12 mouse cellular contexts compared by ENCODE assay signal in genomic region chr14:32381619-32382018, GRCm38 (mm10). TPM values are rescaled to one million over a fixed set of nuclear protein-coding genes. Genes with fewer than 3 reads are reported as not detected.
A peak's percentile ranks its signal among the peaks of the same experiment; 100 is the strongest.
DNase-seq lines count a peak whose midpoint lies in the region; ATAC-seq and TF ChIP-seq lines count a peak whose summit lies in the region.
"Had no signal": no experiment of that assay in that cellular context is flagged by ENCODE, and none has a peak within 500 bp of the region (broad histone marks: within the 10 kb centered on the region; RNA-seq: fewer than 3 reads in every experiment).

No protein-coding gene starts in this region.

- DNase-seq in heart, postnatal 0 days (ENCODE audit: low spot score) = peak; percentile 8
- no peak for DNase-seq in heart, adult 2 months
- DNase-seq in right cerebral cortex, postnatal 4 days = peak; percentile 20
- no peak for DNase-seq in right cerebral cortex, postnatal 25 days
- peak; percentile 36 for DNase-seq in forebrain, postnatal 0 days
- DNase-seq in frontal cortex, adult 2 months (ENCODE audit: extremely low spot score in 1 of 2, low spot score in 1 of 2) = no peak

- H3K79me2 ChIP-seq in heart, adult 2 months (replicated peaks; ENCODE audit: control insufficient read depth, insufficient read depth, low read length) = no peaks in the 10 kb centered on the region

- H3K4me3 ChIP-seq in heart, postnatal 0 days (ENCODE audit: low read depth, low read length) = no peak overlapping the region
- no peak overlapping the region for H3K4me3 ChIP-seq in heart, adult 2 months
- H3K4me3 ChIP-seq in forebrain, postnatal 0 days (ENCODE audit: low read depth, low read length) = no peak overlapping the region; the same call in 1 of the 2 replicates
- H3K4me3 ChIP-seq: stomach, embryonic 15.5 days had no signal

- H3K27me3 ChIP-seq in heart, postnatal 0 days (ENCODE audit: control insufficient read depth, insufficient read depth, low read length) = peaks cover 20% of the 10 kb centered on the region
- H3K27me3 ChIP-seq in heart, adult 2 months (ENCODE audit: control insufficient read depth, insufficient read depth, low read length) = no peaks in the 10 kb centered on the region
- peaks cover 14% of the 10 kb centered on the region; the same call in 1 of the 2 replicates for H3K27me3 ChIP-seq in forebrain, postnatal 0 days (ENCODE audit: insufficient read depth, low read length)

- peak overlapping the region; percentile 36 for H3K4me2 ChIP-seq in heart, postnatal 0 days (ENCODE audit: low read depth, low read length)
- peak overlapping the region; percentile 35 for H3K4me2 ChIP-seq in forebrain, postnatal 0 days (ENCODE audit: low read depth)
- H3K4me2 ChIP-seq: stomach, embryonic 15.5 days had no signal

- peak; percentile 71; the same call in 1 of the 2 replicates for ATAC-seq in heart, postnatal 0 days (ENCODE audit: insufficient read depth, low read depth)
- peak; percentile 23 for ATAC-seq in forebrain, postnatal 0 days
- ATAC-seq in erythroblast, adult 5-6 weeks (replicated peaks; ENCODE audit: low FRiP score, poor library complexity, severe bottlenecking) = no peak

- no peak for TF ChIP-seq CTCF in heart, postnatal 0 days (IDR thresholded peaks at IDR 0.05; ENCODE audit: low read depth)
- no peak for TF ChIP-seq CTCF in heart, adult 2 months (IDR thresholded peaks at IDR 0.05)
- TF ChIP-seq CTCF in forebrain, postnatal 0 days (IDR thresholded peaks at IDR 0.05; ENCODE audit: low read depth) = no peak

- intact Hi-C loops in heart, adult 2 months (cut with DNase I) = no loop called here

- no peak for TF ChIP-seq EP300 in heart, postnatal 0 days (IDR thresholded peaks at IDR 0.05; ENCODE audit: low read depth)
- no peak for TF ChIP-seq EP300 in heart, adult 2 months (IDR thresholded peaks at IDR 0.05; ENCODE audit: insufficient read depth, low read depth, low read length)

- TF ChIP-seq POLR2A in heart, adult 2 months (IDR thresholded peaks at IDR 0.05; ENCODE audit: insufficient read depth, low read depth, low read length) = no peak

- H3K27ac ChIP-seq in heart, postnatal 0 days (ENCODE audit: low read depth) = no peak overlapping the region
- H3K27ac ChIP-seq in heart, adult 2 months = no peak overlapping the region
- H3K27ac ChIP-seq in forebrain, postnatal 0 days (ENCODE audit: low read depth, low read length) = no peak overlapping the region
- H3K27ac ChIP-seq: stomach, embryonic 15.5 days had no signal

- 17% methylated on average over 15 of the region's 15 CpGs for WGBS in heart, postnatal 0 days
- 26% methylated on average over 15 of the region's 15 CpGs for WGBS in heart, adult 2 months
- 21% methylated on average over 15 of the region's 15 CpGs for WGBS in forebrain, postnatal 0 days

- H3K4me1 ChIP-seq in heart, postnatal 0 days (ENCODE audit: control insufficient read depth, insufficient read depth) = peaks cover 13% of the 10 kb centered on the region; the same call in 1 of the 2 replicates
- peaks cover 2% of the 10 kb centered on the region for H3K4me1 ChIP-seq in heart, adult 2 months (ENCODE audit: control insufficient read depth, insufficient read depth, low read length)
- H3K4me1 ChIP-seq in forebrain, postnatal 0 days (ENCODE audit: insufficient read depth) = no peaks in the 10 kb centered on the region
- H3K4me1 ChIP-seq: stomach, embryonic 15.5 days had no signal

- H3K9ac ChIP-seq in heart, postnatal 0 days (replicated peaks; ENCODE audit: low read depth, low read length) = no peak overlapping the region
- H3K9ac ChIP-seq in heart, adult 2 months (ENCODE audit: low read depth, low read length) = no peak overlapping the region
- no peak overlapping the region for H3K9ac ChIP-seq in forebrain, postnatal 0 days
- H3K9ac ChIP-seq: stomach, embryonic 15.5 days had no signal

- no peaks in the 10 kb centered on the region for H3K9me3 ChIP-seq in heart, postnatal 0 days (replicated peaks; ENCODE audit: control insufficient read depth, low read length)
- H3K9me3 ChIP-seq in forebrain, postnatal 0 days (ENCODE audit: low read length) = no peaks in the 10 kb centered on the region
- H3K9me3 ChIP-seq: stomach, embryonic 15.5 days had no signal

- H3K36me3 ChIP-seq in heart, postnatal 0 days (replicated peaks; ENCODE audit: control insufficient read depth, insufficient read depth, low read length) = no peaks in the 10 kb centered on the region
- H3K36me3 ChIP-seq in heart, adult 2 months (ENCODE audit: control insufficient read depth, insufficient read depth, low read length) = no peaks in the 10 kb centered on the region
- H3K36me3 ChIP-seq in forebrain, postnatal 0 days (ENCODE audit: insufficient read depth) = no peaks in the 10 kb centered on the region
- H3K36me3 ChIP-seq: stomach, embryonic 15.5 days had no signal

RNA-seq across cellular contexts. Expression of gene 1700024G13Rik, which starts 6.6 kb away (rescaled TPM):
- not detected in 2 replicates for total RNA-seq in heart, postnatal 0 days (2014; rRNA removed; ENCODE audit: low replicate concordance)
- polyA plus RNA-seq in heart, postnatal 0 days (2015; fragmentation: Nextera tagmentation; extraction: Ambion mirVana) = 0.27 TPM in 1 of 2 replicates, not detected in the other
- not detected for total RNA-seq in heart, adult 2 months (2021)
- polyA plus RNA-seq in heart, adult 2 months (2012; rRNA removed) = 0.53 TPM in 1 of 2 replicates, not detected in the other
- total RNA-seq in forebrain, postnatal 0 days (2014; rRNA removed) = 0.38 and 0.46 TPM in 2 replicates
- polyA plus RNA-seq in forebrain, postnatal 0 days (2015; fragmentation: Nextera tagmentation; extraction: Ambion mirVana) = 1.1 and 1.2 TPM in 2 replicates
- polyA plus RNA-seq in frontal cortex, adult 2 months (2012; rRNA removed) = not detected in 2 replicates
- total RNA-seq in erythroblast, adult 5-6 weeks (2015; ENCODE audit: low replicate concordance) = not detected in 2 replicates
- not detected in 2 replicates for total RNA-seq in erythroblast, adult 5-6 weeks (2017; ENCODE audit: low replicate concordance)
- total RNA-seq: heart, postnatal 14 days; liver, adult 2 months had no signal
- polyA plus RNA-seq: kidney, embryonic 14.5 days; liver, adult 2 months; urinary bladder, adult 2 months had no signal

RNA-seq across cellular contexts. Expression of gene Ogdhl, which starts 59.8 kb away (rescaled TPM):
- 7.7 and 13.1 TPM in 2 replicates for total RNA-seq in heart, postnatal 0 days (2014; rRNA removed; ENCODE audit: low replicate concordance)
- polyA plus RNA-seq in heart, postnatal 0 days (2015; fragmentation: Nextera tagmentation; extraction: Ambion mirVana) = 6.3 and 6.5 TPM in 2 replicates
- 10 to 100 TPM; 65.0 to 93.6 TPM for total RNA-seq in heart, adult 2 months (2021)
- 110 and 129 TPM in 2 replicates for polyA plus RNA-seq in heart, adult 2 months (2012; rRNA removed)
- 23.2 and 32.0 TPM in 2 replicates for total RNA-seq in forebrain, postnatal 0 days (2014; rRNA removed)
- polyA plus RNA-seq in forebrain, postnatal 0 days (2015; fragmentation: Nextera tagmentation; extraction: Ambion mirVana) = 17.5 and 23.3 TPM in 2 replicates
- 66.1 and 68.5 TPM in 2 replicates for polyA plus RNA-seq in frontal cortex, adult 2 months (2012; rRNA removed)
- total RNA-seq in erythroblast, adult 5-6 weeks (2015; ENCODE audit: low replicate concordance) = 0.21 TPM in 1 of 2 replicates, not detected in the other
- total RNA-seq in erythroblast, adult 5-6 weeks (2017; ENCODE audit: low replicate concordance) = not detected in 2 replicates

Comparison
In these comparisons a context has a peak if more than half of its experiments do, and no peak if none do; other contexts are left out.
1. DNase-seq: peak in heart, postnatal 0 days (single experiment), right cerebral cortex, postnatal 4 days (single experiment) and forebrain, postnatal 0 days (single experiment); none in heart, adult 2 months (0 of 2), right cerebral cortex, postnatal 25 days (single experiment) and frontal cortex, adult 2 months (0 of 2).